Mouse (Mus musculus) liver, postnatal 0 days (tissue): ENCODE measurements around the gene Ptger1. TPM values are rescaled to one million over a fixed set of nuclear protein-coding genes. Genes with fewer than 3 reads are reported as not detected.

Source experiments
- ATAC-seq: fragments of 200-750 bp; cut with Nextera tagmentation; 2 replicates; pipeline ENCODE4 v1.8.0; 2017; ENCODE audit warnings: mild to moderate bottlenecking, moderate library complexity
- DNase-seq: peaks from one replicate; pipeline ENCODE4 v3.0.0-alpha.2; 2016
- H3K27ac ChIP-seq: fragments of 300-500 bp; sonication (generic); 2 replicates; pipeline ENCODE4 v1.5.1; 2014; ENCODE audit warnings: antibody characterized with exemption, moderate library complexity, mild to moderate bottlenecking, low read depth
- H3K27me3 ChIP-seq: fragments of 300-500 bp; sonication (generic); 2 replicates; pipeline ENCODE4 v1.6.1; 2014; ENCODE audit warnings: low read length, control low read depth, mixed read lengths; ENCODE audit not compliant: insufficient read depth
- H3K36me3 ChIP-seq: fragments of 300-500 bp; sonication (generic); replicated peaks from 2 replicates; pipeline ENCODE4 v1.6.1; 2014; ENCODE audit warnings: mild to moderate bottlenecking, control low read depth, low read length, moderate library complexity, mixed read lengths; ENCODE audit not compliant: insufficient read depth
- H3K4me1 ChIP-seq: fragments of 300-500 bp; sonication (generic); 2 replicates; pipeline ENCODE4 v1.6.1; 2014; ENCODE audit warnings: antibody characterized with exemption, mild to moderate bottlenecking, control low read depth; ENCODE audit not compliant: insufficient read depth
- H3K4me2 ChIP-seq: fragments of 300-500 bp; sonication (generic); 2 replicates; pipeline ENCODE4 v1.6.1; 2014; ENCODE audit warnings: low read depth, mild to moderate bottlenecking, low read length, moderate library complexity, mixed read lengths
- H3K4me3 ChIP-seq: fragments of 300-500 bp; sonication (generic); 2 replicates; pipeline ENCODE4 v1.5.1; 2014; ENCODE audit warnings: low read depth, low read length
- H3K9ac ChIP-seq: fragments of 300-500 bp; sonication (generic); replicated peaks from 2 replicates; pipeline ENCODE4 v1.6.1; 2014; ENCODE audit warnings: mild to moderate bottlenecking, moderate library complexity
- H3K9me3 ChIP-seq: fragments of 300-500 bp; sonication (generic); 2 replicates; pipeline ENCODE4 v1.6.1; 2016; ENCODE audit warnings: mild to moderate bottlenecking, control low read depth, low read length, mixed read lengths
- CTCF ChIP-seq: sonication (generic); IDR thresholded peaks from 2 replicates; pipeline ENCODE4 v1.5.1; 2016; ENCODE audit warnings: antibody characterized with exemption, low read depth
- EP300 ChIP-seq: IDR thresholded peaks from 2 replicates; pipeline ENCODE4 v1.6.1; 2016; ENCODE audit warnings: antibody characterized with exemption, low read depth, mild to moderate bottlenecking
- WGBS: fragments of 180-500 bp; shearing (Covaris S2); extraction: QIAGEN DNeasy Blood & Tissue Kit; methylation state at CpG from one replicate; pipeline ENCODE4 v1.1.7; 2014; ENCODE audit not compliant: insufficient replicate concordance; 5-methylcytosine and 5-hydroxymethylcytosine counted together
- polyA plus RNA-seq: library from polyadenylated mRNA; unstranded; fragments of >200 nt; fragmentation: Nextera tagmentation; extraction: Ambion mirVana; gene quantifications from 2 replicates; pipeline ENCODE4 v1.2.1, GENCODE M21; 2015

Ptger1 gene
- polyA plus RNA-seq, 1 experiment from 2014 or later: 0.16 TPM

DNA sequence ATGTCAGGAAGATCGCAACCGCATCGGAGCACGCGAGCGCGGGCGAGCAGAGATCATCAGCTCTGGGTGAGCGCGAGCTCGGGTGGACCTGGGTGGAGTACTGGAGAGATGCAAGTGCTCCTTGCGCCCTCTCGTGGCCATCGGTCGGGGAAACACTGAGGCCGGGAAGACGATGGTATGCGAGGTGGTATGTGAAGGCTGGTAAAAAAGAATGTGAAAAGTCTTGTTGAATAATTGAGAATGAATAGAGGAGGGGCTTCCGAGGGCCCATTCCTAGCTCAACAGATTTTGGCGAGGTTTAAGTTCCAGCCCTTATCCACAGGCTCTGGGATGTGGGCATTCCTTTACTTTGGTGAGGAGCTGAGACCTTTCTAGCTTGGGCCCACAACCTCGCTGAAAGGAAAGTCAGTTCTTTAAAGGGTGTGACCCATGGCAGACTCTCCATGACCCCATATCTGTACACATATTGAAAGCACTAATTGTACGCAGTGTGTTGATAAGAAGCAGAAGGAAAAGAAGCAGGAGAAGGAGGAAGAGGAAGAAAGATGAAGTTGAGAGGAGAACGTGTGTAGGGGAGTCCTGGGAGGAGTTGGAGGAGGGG, 44.0 kb upstream of the Ptger1 start:
- ATAC-seq (peak; percentile 90), DNase-seq (peak; percentile 93)
- peak overlapping the region; percentile 68 for H3K4me2 ChIP-seq
- TF ChIP-seq EP300: 0 out of 2 replicates have a peak, but pooled peaks have one; percentile 17
- TF ChIP-seq CTCF: peak; percentile 97
- no peaks in the 10 kb centered on the region for H3K27me3 ChIP-seq
- 5% methylated on average over 23 of the region's 23 CpGs for WGBS
- no peak overlapping the region for H3K27ac ChIP-seq
- no peaks in the 10 kb centered on the region for H3K36me3 ChIP-seq
- H3K9me3 ChIP-seq: no peaks in the 10 kb centered on the region
- H3K9ac ChIP-seq: peak overlapping the region; percentile 31
- H3K4me3 ChIP-seq: peak overlapping the region; percentile 38
- peaks cover 11% of the 10 kb centered on the region; the same call in 1 of the 2 replicates for H3K4me1 ChIP-seq

DNA sequence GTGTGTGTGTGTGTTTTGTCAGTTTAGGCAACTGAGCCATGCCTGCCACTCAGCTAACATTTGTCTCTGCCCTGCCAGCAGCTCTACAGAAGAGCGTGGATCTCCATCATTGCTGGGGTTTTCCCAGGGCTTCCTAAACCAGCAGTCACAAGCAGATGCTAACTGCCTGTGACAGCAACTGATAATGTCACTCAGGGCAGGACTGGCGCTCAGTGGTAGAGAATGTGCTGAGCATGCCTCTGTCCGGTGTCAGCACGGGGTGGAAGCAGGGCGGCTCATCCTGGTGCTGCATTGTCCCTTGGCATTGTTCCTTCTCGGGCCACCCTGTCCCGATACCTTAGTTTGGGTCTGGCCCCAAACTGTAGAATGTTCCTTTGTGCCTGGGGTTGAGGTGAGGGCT, 42.9 kb upstream of the Ptger1 start:
- DNase-seq: peak; percentile 18
- Histone ChIP-seq H3K27ac (no peak overlapping the region), H3K9me3 (no peaks in the 10 kb centered on the region), H3K4me1 (peaks cover 11% of the 10 kb centered on the region; the same call in 1 of the 2 replicates), H3K4me3 (no peak overlapping the region), H3K9ac (no peak overlapping the region), H3K36me3 (no peaks in the 10 kb centered on the region), H3K27me3 (no peaks in the 10 kb centered on the region), H3K4me2 (no peak overlapping the region)
- no peak for TF ChIP-seq EP300
- no peak for TF ChIP-seq CTCF
- 54% methylated on average over 7 of the region's 7 CpGs for WGBS
- peak; percentile 14; the same call in 1 of the 2 replicates for ATAC-seq

- Histone ChIP-seq H3K27me3 (no peaks in the 10 kb centered on the region), H3K4me1 (peaks cover 11% of the 10 kb centered on the region; the same call in 1 of the 2 replicates), H3K36me3 (no peaks in the 10 kb centered on the region), H3K9me3 (no peaks in the 10 kb centered on the region), H3K27ac (no peak overlapping the region), H3K4me2 (no peak overlapping the region), H3K9ac (no peak overlapping the region), H3K4me3 (no peak overlapping the region)
- DNase-seq (peak; percentile 44), ATAC-seq (no peak)
- WGBS: 41% methylated on average over 3 of the region's 3 CpGs
- no peak for TF ChIP-seq EP300
- peak; percentile 84 for TF ChIP-seq CTCF
Measured at GRCm38 (mm10) chr8:83624739-83625138, 41.7 kb upstream of the Ptger1 start.

DNA sequence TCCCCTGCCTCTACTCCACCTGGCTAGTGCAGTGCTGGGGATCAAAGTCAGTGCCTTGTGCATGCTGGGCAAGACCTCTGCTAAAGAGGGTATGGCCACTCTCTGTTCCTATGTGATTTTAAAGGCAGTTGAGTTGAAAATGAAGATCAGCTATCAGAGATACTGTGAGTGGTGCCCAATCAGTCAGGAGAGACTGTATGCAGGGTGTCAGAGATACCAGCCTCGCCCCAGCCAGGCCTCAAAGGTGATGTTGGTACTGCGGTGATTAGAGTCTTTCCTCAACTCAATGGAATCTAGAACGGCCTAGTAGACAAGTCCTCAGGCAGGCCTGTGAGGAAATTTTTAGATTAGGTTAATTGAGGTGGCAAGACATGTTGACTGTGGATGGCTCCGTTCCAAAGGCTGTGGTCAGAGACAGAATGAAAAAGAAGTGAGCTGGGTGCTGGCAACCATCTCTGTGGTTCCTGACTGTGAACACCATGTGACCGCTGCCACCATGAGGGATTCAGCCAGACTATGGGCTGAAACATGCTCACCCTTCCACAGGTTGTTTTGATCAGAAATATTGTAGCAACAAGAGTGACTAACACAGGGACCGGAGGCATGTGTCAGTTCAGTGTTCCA, 40.7 kb upstream of the Ptger1 start:
- H3K9me3 ChIP-seq: no peaks in the 10 kb centered on the region
- H3K27me3 ChIP-seq: no peaks in the 10 kb centered on the region
- TF ChIP-seq EP300 (peak; percentile 92), CTCF (no peak)
- H3K27ac ChIP-seq: no peak overlapping the region
- H3K4me2 ChIP-seq: no peak overlapping the region
- peak; percentile 9 for DNase-seq
- no peak overlapping the region for H3K4me3 ChIP-seq
- 65% methylated on average over 6 of the region's 6 CpGs for WGBS
- no peak overlapping the region for H3K9ac ChIP-seq
- no peaks in the 10 kb centered on the region for H3K36me3 ChIP-seq
- peak; percentile 64 for ATAC-seq
- peaks cover 11% of the 10 kb centered on the region; the same call in 1 of the 2 replicates for H3K4me1 ChIP-seq

DNA sequence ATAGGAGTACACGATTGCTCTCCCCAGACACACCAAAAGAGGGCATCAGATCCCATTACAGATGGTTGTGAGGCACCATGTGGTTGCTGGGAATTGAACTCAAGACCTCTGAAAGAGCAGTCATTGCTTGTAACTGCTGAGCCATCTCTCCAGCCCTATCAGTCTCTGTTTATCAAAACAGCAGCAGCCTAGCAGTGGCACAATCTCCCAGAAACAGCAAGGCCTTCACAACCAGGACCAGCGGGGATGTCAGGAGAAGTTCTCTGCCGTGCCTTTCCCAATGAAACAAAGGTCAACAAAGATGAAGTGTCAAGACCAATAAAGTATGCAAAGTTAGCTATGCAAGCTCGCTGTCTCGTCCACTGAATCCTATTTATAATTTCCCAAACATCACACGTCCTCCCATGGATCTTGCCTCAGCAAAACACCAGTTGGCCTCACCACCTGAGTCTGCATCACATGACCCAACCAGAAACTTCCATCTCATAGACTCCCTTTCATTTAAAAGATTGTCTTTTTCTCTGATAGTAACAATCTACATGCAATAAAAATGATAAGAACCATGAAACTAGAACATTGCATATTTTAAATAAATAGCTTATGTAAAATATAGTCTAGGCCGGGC, 34.3 kb upstream of the Ptger1 start:
- Histone ChIP-seq H3K4me3 (no peak overlapping the region), H3K27ac (no peak overlapping the region), H3K27me3 (no peaks in the 10 kb centered on the region), H3K36me3 (no peaks in the 10 kb centered on the region), H3K9ac (no peak overlapping the region), H3K4me2 (no peak overlapping the region), H3K4me1 (peaks cover 9% of the 10 kb centered on the region), H3K9me3 (no peaks in the 10 kb centered on the region)
- TF ChIP-seq CTCF: no peak
- peak; percentile 71; the same call in 1 of the 2 replicates for TF ChIP-seq EP300
- no peak for DNase-seq
- WGBS: 65% methylated on average over 7 of the region's 7 CpGs
- peak; percentile 45; the same call in 1 of the 2 replicates for ATAC-seq

GRCm38 (mm10) chr8:83638856-83639255, 27.6 kb upstream of the Ptger1 start:
- Histone ChIP-seq H3K27me3 (no peaks in the 10 kb centered on the region), H3K9me3 (no peaks in the 10 kb centered on the region), H3K36me3 (no peaks in the 10 kb centered on the region), H3K4me3 (no peak overlapping the region), H3K9ac (no peak overlapping the region), H3K4me2 (no peak overlapping the region), H3K4me1 (no peaks in the 10 kb centered on the region), H3K27ac (no peak overlapping the region)
- ATAC-seq: no peak
- 73% methylated on average over 4 of the region's 4 CpGs for WGBS
- DNase-seq: no peak
- no peak for TF ChIP-seq CTCF
- TF ChIP-seq EP300: no peak
